Comparison of ENCODE assay signal across 34 mouse cellular contexts in the genomic region with DNA sequence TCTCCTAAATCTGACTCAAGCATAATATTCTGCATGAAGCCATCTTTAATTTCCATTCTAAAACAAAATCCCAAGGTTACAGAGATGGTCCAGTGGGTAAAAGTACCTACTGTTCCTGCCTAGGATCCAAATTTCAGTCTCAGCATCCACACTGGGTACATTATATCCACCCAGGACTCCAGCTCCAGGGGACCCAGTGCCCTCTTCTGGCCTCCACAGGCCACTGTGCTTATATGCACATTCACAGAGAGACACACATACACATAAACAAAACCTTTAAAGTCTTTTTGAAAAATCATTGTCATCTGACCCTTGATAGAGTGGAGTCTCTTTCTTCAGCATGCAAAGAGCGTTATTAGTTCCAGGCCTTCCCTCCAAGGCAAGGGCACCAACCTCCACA.
A peak's percentile ranks its signal among the peaks of the same experiment; 100 is the strongest.
DNase-seq lines count a peak whose midpoint lies in the region; ATAC-seq and TF ChIP-seq lines count a peak whose summit lies in the region.
"Had no signal": no experiment of that assay in that cellular context is flagged by ENCODE, and none has a peak within 500 bp of the region (broad histone marks: within the 10 kb centered on the region; RNA-seq: fewer than 3 reads in every experiment).

No protein-coding gene starts in this region.

- TF ChIP-seq CTCF in hindbrain, postnatal 0 days (IDR thresholded peaks at IDR 0.05; ENCODE audit: low read depth), result peak; percentile 18; the same call in 1 of the 2 replicates
- 0 out of 2 replicates have a peak, but pooled peaks have one; percentile 7 for TF ChIP-seq CTCF in lung, embryonic 14.5 days (IDR thresholded peaks at IDR 0.05; ENCODE audit: low read depth)
- TF ChIP-seq CTCF in CH12.LX (conservative IDR thresholded peaks at IDR 0.05 in 1 of 2, IDR thresholded peaks at IDR 0.05 in 1 of 2; ENCODE audit: low read depth in 2 of 2, low read length in 2 of 2), result peak in 1 of 2 experiments; percentile 51; a peak in 2 of 4 replicates
- TF ChIP-seq CTCF in small intestine, adult 2 months (IDR thresholded peaks at IDR 0.05; ENCODE audit: extremely low read depth, insufficient read length, insufficient replicate concordance, low read depth, low read length), result peak; percentile 9; the same call in 1 of the 2 replicates

- TF ChIP-seq EP300 in CH12.LX (IDR thresholded peaks at IDR 0.05; ENCODE audit: low read length), result no peak

- no peak for DNase-seq in hindbrain, postnatal 0 days (ENCODE audit: low spot score)
- no peak for DNase-seq in hindbrain, embryonic 14.5 days (ENCODE audit: low spot score)
- DNase-seq in lung, embryonic 14.5 days, result no peak
- no peak for DNase-seq in lung, postnatal 10 days
- DNase-seq in CH12.LX (ENCODE audit: extremely low read depth), result no peak
- no peak for DNase-seq in frontal cortex, postnatal 25 days (ENCODE audit: low spot score in 2 of 2)
- DNase-seq: adrenal gland, postnatal 25 days; B cell, adult 2 months; cerebellum, adult 8-10 months; cerebellum, postnatal 25 days; gastrocnemius, postnatal 25 days; heart, adult 18-20 months; heart, postnatal 10 days; kidney, adult 9 months; kidney, postnatal 25 days; left cerebral cortex, postnatal 4 days; liver, embryonic 13.5 days; lung, adult 2 months; lung, postnatal 4 days; right cerebral cortex, postnatal 4 days had no signal

- dilution Hi-C loops in CH12.LX (cut with MboI; ENCODE audit: extremely low pct_ligation_motif_present, extremely low pct_unique_long_range_greater_than_20kb, low sequenced_read_pairs), result no loop called here

- ATAC-seq in hindbrain, postnatal 0 days, result no peak
- ATAC-seq in hindbrain, embryonic 14.5 days (ENCODE audit: low FRiP score), result no peak
- no peak for ATAC-seq in lung, embryonic 14.5 days (ENCODE audit: insufficient read depth)
- no peak for ATAC-seq in erythroid progenitor cell, adult 5-6 weeks (replicated peaks; ENCODE audit: low FRiP score, poor library complexity, severe bottlenecking)
- ATAC-seq: forebrain, embryonic 13.5 days; hindbrain, embryonic 16.5 days; intestine, embryonic 16.5 days had no signal

- 97% methylated on average over 1 of the region's 1 CpGs for WGBS in hindbrain, postnatal 0 days
- WGBS in hindbrain, embryonic 14.5 days, result 98% methylated on average over 1 of the region's 1 CpGs
- 98% methylated on average over 1 of the region's 1 CpGs for WGBS in lung, embryonic 14.5 days
- 94% methylated on average over 1 of the region's 1 CpGs for WGBS in small intestine, adult 2 months

- H3K36me3 ChIP-seq in hindbrain, postnatal 0 days (ENCODE audit: insufficient read depth, low read length), result no peaks in the 10 kb centered on the region
- no peaks in the 10 kb centered on the region for H3K36me3 ChIP-seq in hindbrain, embryonic 14.5 days (replicated peaks; ENCODE audit: control insufficient read depth, insufficient read depth)
- no peaks in the 10 kb centered on the region for H3K36me3 ChIP-seq in lung, embryonic 14.5 days (ENCODE audit: insufficient read depth)
- H3K36me3 ChIP-seq in CH12.LX (replicated peaks in 1 of 2; ENCODE audit: control insufficient read depth in 1 of 2, insufficient read depth in 1 of 2, low read length in 1 of 2), result no peaks in the 10 kb centered on the region
- H3K36me3 ChIP-seq in small intestine, adult 2 months (ENCODE audit: control insufficient read depth, insufficient read depth, low read length), result no peaks in the 10 kb centered on the region
- H3K36me3 ChIP-seq: embryonic facial prominence, embryonic 10.5 days; embryonic facial prominence, embryonic 15.5 days; heart, embryonic 13.5 days; hindbrain, embryonic 10.5 days; liver, embryonic 13.5 days; midbrain, embryonic 12.5 days; neural tube, embryonic 12.5 days; stomach, embryonic 15.5 days had no signal

- H3K9ac ChIP-seq in hindbrain, postnatal 0 days (replicated peaks; ENCODE audit: low read length), result no peak overlapping the region
- no peak overlapping the region for H3K9ac ChIP-seq in hindbrain, embryonic 14.5 days
- H3K9ac ChIP-seq in lung, embryonic 14.5 days, result no peak overlapping the region
- no peak overlapping the region for H3K9ac ChIP-seq in CH12.LX (ENCODE audit: insufficient read depth, low read depth)
- H3K9ac ChIP-seq: embryonic facial prominence, embryonic 15.5 days; forebrain, embryonic 13.5 days; heart, embryonic 13.5 days; liver, embryonic 13.5 days; midbrain, embryonic 12.5 days; neural tube, embryonic 12.5 days; stomach, embryonic 15.5 days had no signal

- no peaks in the 10 kb centered on the region; the same call in 1 of the 2 replicates for H3K79me2 ChIP-seq in CH12.LX (replicated peaks; ENCODE audit: control insufficient read depth, extremely low read depth, insufficient read depth, poor library complexity, severe bottlenecking)

- H3K27me3 ChIP-seq in hindbrain, postnatal 0 days (ENCODE audit: insufficient read depth, low read length), result no peaks in the 10 kb centered on the region
- no peaks in the 10 kb centered on the region for H3K27me3 ChIP-seq in hindbrain, embryonic 14.5 days (ENCODE audit: control insufficient read depth, insufficient read depth, low read length)
- no peaks in the 10 kb centered on the region for H3K27me3 ChIP-seq in lung, embryonic 14.5 days (ENCODE audit: insufficient read depth, low read length)
- no peaks in the 10 kb centered on the region for H3K27me3 ChIP-seq in CH12.LX (replicated peaks)
- H3K27me3 ChIP-seq in small intestine, adult 2 months (ENCODE audit: control insufficient read depth, insufficient read depth, low read length), result no peaks in the 10 kb centered on the region
- H3K27me3 ChIP-seq: embryonic facial prominence, embryonic 15.5 days; forebrain, embryonic 13.5 days; heart, embryonic 13.5 days; liver, embryonic 13.5 days; midbrain, embryonic 12.5 days; neural tube, embryonic 12.5 days; stomach, embryonic 15.5 days had no signal

- no peak overlapping the region for H3K27ac ChIP-seq in hindbrain, postnatal 0 days
- no peak overlapping the region for H3K27ac ChIP-seq in hindbrain, embryonic 14.5 days
- no peak overlapping the region for H3K27ac ChIP-seq in lung, embryonic 14.5 days (ENCODE audit: low read depth)
- H3K27ac ChIP-seq in CH12.LX (ENCODE audit: insufficient read depth, low read depth), result no peak overlapping the region
- no peak overlapping the region for H3K27ac ChIP-seq in small intestine, adult 2 months (ENCODE audit: insufficient read depth, low read depth, low read length)
- H3K27ac ChIP-seq: embryonic facial prominence, embryonic 10.5 days; embryonic facial prominence, embryonic 15.5 days; forebrain, embryonic 13.5 days; heart, embryonic 13.5 days; hindbrain, embryonic 10.5 days; liver, embryonic 13.5 days; midbrain, embryonic 12.5 days; neural tube, embryonic 12.5 days; stomach, embryonic 15.5 days had no signal

- H3K4me1 ChIP-seq in hindbrain, postnatal 0 days (ENCODE audit: insufficient read depth, low read length), result no peaks in the 10 kb centered on the region
- H3K4me1 ChIP-seq in hindbrain, embryonic 14.5 days (replicated peaks; ENCODE audit: control insufficient read depth, insufficient read depth, low read length), result peaks cover 14% of the 10 kb centered on the region; the same call in 1 of the 2 replicates
- peaks cover 25% of the 10 kb centered on the region for H3K4me1 ChIP-seq in lung, embryonic 14.5 days (ENCODE audit: insufficient read depth)
- peaks cover 22 to 52% of the 10 kb centered on the region in 2 experiments for H3K4me1 ChIP-seq in CH12.LX (ENCODE audit: control insufficient read depth in 1 of 2, insufficient read depth in 2 of 2)
- H3K4me1 ChIP-seq in small intestine, adult 2 months (ENCODE audit: control insufficient read depth, insufficient read depth, insufficient read length, low read length), result peaks cover 5% of the 10 kb centered on the region; the same call in 1 of the 2 replicates

- peak; percentile 53 for TF ChIP-seq RAD21 in CH12.LX (IDR thresholded peaks at IDR 0.05; ENCODE audit: low read depth, low read length)

- H3K4me2 ChIP-seq in hindbrain, postnatal 0 days (ENCODE audit: low read depth, low read length), result no peak overlapping the region
- H3K4me2 ChIP-seq in hindbrain, embryonic 14.5 days (replicated peaks), result no peak overlapping the region
- H3K4me2 ChIP-seq in lung, embryonic 14.5 days, result no peak overlapping the region
- no peak overlapping the region for H3K4me2 ChIP-seq in CH12.LX (ENCODE audit: insufficient read depth, low read depth, poor library complexity, severe bottlenecking)
- H3K4me2 ChIP-seq: embryonic facial prominence, embryonic 15.5 days; forebrain, embryonic 13.5 days; heart, embryonic 13.5 days; liver, embryonic 13.5 days; midbrain, embryonic 12.5 days; neural tube, embryonic 12.5 days; stomach, embryonic 15.5 days had no signal

- H3K4me3 ChIP-seq in hindbrain, postnatal 0 days (ENCODE audit: low read length), result no peak overlapping the region
- no peak overlapping the region for H3K4me3 ChIP-seq in hindbrain, embryonic 14.5 days (replicated peaks; ENCODE audit: low read length)
- no peak overlapping the region for H3K4me3 ChIP-seq in lung, embryonic 14.5 days (ENCODE audit: low read depth, low read length)
- H3K4me3 ChIP-seq in CH12.LX (replicated peaks in 1 of 3; ENCODE audit: low read depth in 2 of 3, low read length in 2 of 3, poor library complexity in 1 of 3), result no peak overlapping the region
- H3K4me3 ChIP-seq in small intestine, adult 2 months (ENCODE audit: low read depth, low read length), result no peak overlapping the region
- H3K4me3 ChIP-seq: embryonic facial prominence, embryonic 10.5 days; embryonic facial prominence, embryonic 15.5 days; forebrain, embryonic 13.5 days; heart, embryonic 13.5 days; hindbrain, embryonic 10.5 days; liver, embryonic 13.5 days; megakaryocyte, embryonic 14.5 days; midbrain, embryonic 12.5 days; myocyte; neural tube, embryonic 12.5 days; stomach, embryonic 15.5 days had no signal

- H3K9me3 ChIP-seq in hindbrain, postnatal 0 days (ENCODE audit: low read length), result no peaks in the 10 kb centered on the region
- H3K9me3 ChIP-seq in hindbrain, embryonic 14.5 days (ENCODE audit: control insufficient read depth, low read length), result no peaks in the 10 kb centered on the region
- no peaks in the 10 kb centered on the region for H3K9me3 ChIP-seq in lung, embryonic 14.5 days (ENCODE audit: low read depth, low read length)
- no peaks in the 10 kb centered on the region for H3K9me3 ChIP-seq in CH12.LX (replicated peaks; ENCODE audit: low read length)
- H3K9me3 ChIP-seq: embryonic facial prominence, embryonic 10.5 days; embryonic facial prominence, embryonic 15.5 days; forebrain, embryonic 13.5 days; heart, embryonic 13.5 days; hindbrain, embryonic 10.5 days; liver, embryonic 13.5 days; megakaryocyte, embryonic 14.5 days; midbrain, embryonic 12.5 days; neural tube, embryonic 12.5 days; stomach, embryonic 15.5 days had no signal

- in situ Hi-C loops in CH12.LX (cut with MboI; ENCODE audit: low pct_ligation_motif_present, low pct_unique_long_range_greater_than_20kb, low sequenced_read_pairs), result no loop called here

- TF ChIP-seq POLR2A in CH12.LX (IDR thresholded peaks at IDR 0.05; ENCODE audit: low read depth, low read length), result no peak
- TF ChIP-seq POLR2A in small intestine, adult 2 months (IDR thresholded peaks at IDR 0.05; ENCODE audit: low read depth, low read length), result no peak

TF ChIP-seq in CH12.LX, 34 proteins besides CTCF, POLR2A, EP300 and RAD21 (continues in another document):
- TF ChIP-seq SMC3 (IDR thresholded peaks at IDR 0.05; ENCODE audit: low read depth, low read length) (peak; percentile 52), USF2 (conservative IDR thresholded peaks at IDR 0.05; ENCODE audit: low read depth, low read length) (no peak), TBP (conservative IDR thresholded peaks at IDR 0.05; ENCODE audit: low read depth, low read length) (no peak)
